Mouse (Mus musculus) layer of hippocampus, postnatal 10 days (tissue): ENCODE results near the gene C1d. TPM values are rescaled to one million over a fixed set of nuclear protein-coding genes. Genes with fewer than 3 reads are reported as not detected.

ENCODE experiments used
- total RNA-seq, 2 experiments: library from RNA; stranded (reverse); gene quantifications; 2 replicates each; pipeline ENCODE4 v1.2.3; 2021

The C1d gene
- total RNA-seq, 2 experiments from 2014 or later, result 68.0 to 80.1 TPM

Other genes starting within 250 kb of the C1d start
- 100 to 1,000 TPM; 154 to 175 TPM for gene Cnrip1, start 206.0 kb upstream of the C1d start, total RNA-seq
- 1 to 10 TPM; 4.5 to 4.6 TPM for gene Plek, start 205.2 kb upstream of the C1d start, total RNA-seq
- gene Ppp3r1, start 98.3 kb upstream of the C1d start, total RNA-seq, result 100 to 1,000 TPM; 423 to 437 TPM
- 1 to 10 TPM; 6.3 to 7.5 TPM for gene Wdr92, start 75.5 kb upstream of the C1d start, total RNA-seq
- 10 to 100 TPM; 35.0 to 36.0 TPM for gene Pno1, start 46.0 kb upstream of the C1d start, total RNA-seq